Mouse (Mus musculus) fat pad, adult 2 months (tissue): ENCODE measurements around the gene Rnf157.
"Not testable (repeated sequence)": the region's sequence is repeated elsewhere in the genome, so short reads cannot be mapped to it uniquely, and the experiment has no call there.

Source experiments
- DNase-seq: peaks from one replicate; pipeline ENCODE4 v3.0.0-alpha.2; 2011; ENCODE audit warnings: low read depth, low spot score; ENCODE audit errors: extremely low read depth

Rnf157 gene

DNA sequence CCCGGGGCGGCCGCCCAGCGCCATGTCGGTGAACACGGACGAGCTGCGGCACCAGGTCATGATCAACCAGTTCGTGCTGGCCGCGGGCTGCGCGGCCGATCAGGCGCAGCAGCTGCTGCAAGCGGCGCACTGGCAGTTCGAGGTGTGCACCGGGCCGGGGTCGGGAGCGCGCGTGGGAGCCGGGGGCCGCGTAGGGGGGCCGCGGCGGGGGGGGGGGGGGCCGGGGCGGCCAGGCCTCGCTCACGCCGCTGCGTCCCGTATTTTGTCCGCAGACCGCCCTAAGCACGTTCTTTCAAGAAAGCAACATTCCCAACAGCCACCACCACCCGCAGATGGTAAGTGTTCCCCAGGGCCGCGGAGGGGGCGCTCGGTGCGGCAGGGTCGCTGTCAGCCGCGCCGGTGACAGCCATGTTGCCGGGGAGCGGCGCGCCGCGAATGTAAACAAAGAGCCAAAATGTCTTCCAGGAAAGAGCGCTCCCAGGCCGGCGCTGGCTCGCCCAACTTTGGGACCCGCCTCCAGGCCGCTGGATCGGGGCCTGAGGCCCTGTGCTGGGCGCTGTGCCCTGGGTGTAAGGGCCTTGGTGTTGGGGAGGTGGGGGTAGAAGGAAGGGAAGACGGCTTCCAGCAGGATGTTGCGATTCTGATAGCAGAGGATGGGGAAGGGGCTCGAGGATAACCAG, 21.6 kb upstream of the Rnf157 start:
- no peak for DNase-seq

DNA sequence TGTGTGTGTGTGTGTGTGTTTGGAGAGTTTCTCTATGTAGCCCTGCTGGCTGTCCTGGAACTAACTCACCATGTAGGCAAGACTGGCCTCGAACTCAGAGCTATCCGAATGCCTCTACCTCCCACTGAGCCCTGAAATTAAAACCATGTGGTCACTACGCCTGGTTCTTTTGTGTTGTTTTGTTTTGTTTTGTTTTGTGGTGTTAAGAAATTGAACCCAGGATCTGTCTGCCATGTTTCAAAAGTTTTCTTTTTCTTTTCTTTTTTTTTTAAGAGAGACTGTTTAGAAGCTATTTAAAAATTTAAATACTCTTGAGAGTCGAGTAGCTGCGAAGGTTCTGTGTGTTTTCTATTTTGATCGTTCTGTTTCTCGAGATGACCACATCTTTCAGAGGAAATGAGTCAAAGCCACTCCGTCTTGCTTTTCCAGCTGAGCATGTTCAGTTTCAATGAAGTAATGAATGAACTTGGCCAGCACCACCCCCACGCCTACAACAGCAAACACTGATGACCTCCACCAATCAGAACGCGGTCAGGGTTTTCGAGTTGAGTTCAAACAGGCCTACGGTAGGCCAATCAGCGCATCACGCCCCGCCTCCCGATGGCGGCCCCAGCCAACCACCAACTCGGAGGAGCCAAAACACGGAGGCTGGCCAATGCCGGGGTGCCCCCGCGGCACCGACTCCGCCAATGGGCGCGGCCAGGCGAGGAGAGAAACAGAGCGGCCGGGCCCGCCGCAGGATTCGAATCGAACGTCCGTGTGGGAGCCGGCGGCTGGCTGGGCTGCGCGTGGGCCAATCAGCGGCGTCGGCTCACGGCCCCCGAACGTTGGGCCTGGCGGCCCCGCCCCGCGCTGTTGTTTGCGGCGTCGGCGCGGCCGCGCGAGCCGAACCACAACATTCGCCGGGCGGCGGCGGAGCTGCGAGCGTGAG, 20.8 kb upstream of the Rnf157 start, which contains the start of gene Ubald2:
TSS of gene Ubald2 (plus strand) at position 739 of the 931 bp plus-strand sequence.
- peak; percentile 99 for DNase-seq

DNA sequence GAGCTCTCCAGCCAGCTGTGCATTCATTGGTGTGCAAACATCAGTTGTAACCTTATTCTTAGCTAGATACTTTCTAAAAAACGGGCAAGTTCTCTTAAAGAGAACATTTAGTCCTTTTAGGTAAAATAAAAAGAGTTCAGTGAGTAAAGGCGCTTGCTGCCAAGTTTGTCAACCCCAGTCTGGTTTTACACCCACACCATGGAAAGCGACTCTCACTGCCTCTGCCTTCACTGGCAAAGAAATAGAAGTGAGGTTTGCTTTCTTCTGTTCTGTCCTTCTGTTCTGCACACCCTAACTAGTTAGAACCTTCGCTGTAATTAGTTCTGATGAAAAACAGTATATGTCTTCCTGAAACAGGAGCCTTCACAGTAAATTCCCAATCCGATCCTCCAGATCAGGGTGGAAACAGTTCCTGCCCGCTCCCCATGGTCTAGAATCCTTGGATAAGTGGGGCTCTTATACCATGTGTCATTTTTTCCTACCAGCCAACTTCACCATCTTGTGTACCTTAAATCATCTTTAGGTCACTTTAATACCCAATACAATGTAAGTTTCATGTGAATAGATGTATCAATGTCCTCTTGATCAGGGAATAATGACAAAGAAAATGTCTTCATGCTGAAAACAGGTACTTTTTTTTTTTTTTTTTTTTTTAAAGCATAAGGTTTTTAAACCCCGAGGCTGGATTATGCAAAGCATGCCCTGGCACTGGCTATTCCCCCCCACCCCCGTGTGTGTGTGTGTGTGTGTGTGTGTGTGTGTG, 19.9 kb upstream of the Rnf157 start:
- DNase-seq: no peak

DNA sequence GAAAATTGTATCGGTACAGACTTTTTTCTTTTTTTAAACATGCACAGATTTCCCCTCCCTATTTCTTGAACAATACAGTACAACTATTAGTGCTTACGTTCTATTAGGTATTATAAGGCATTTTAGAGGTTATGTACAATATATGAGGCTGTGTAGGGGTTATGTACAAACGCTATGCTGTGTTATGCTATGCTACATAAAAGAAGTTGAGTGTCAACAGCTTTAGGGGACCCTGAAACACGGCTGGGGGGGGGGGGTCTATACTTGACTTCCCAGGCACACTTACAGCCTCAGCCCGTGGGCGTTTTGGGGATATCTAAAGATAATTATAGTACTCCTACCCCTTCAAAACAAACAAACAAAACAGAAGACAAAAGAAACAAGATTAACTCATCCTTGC, 19.3 kb upstream of the Rnf157 start:
- no peak for DNase-seq

DNA sequence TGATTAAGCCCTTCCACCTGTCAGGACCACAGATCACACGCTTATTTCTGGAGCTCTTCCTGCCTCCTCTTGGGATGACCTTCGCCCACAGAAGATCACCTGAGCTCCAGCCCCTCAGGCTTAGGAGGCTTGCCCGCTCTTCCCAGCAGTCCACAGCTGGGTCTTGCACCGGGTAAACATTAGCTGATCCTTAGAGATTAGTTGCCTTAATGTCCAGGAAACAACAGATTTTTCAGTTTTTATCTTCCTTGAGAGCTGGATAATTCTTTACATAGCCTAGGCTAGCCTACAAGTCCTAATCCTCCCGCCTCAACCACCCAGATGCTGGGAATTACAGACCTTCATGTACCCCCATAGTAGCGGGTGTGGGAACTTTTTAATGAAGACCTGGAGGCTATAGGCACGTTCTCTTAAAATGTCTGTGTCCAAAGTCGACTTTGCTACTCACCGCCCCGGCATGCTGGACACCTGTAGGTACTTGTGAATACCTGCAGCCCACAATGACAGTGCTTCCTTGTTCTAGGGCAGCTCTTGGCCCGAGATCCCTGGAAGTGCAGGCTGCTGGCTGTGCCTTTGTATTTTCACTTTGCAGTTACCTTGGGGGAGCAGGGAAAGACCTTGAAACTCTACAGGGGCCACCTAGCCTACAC, 18.7 kb upstream of the Rnf157 start:
- DNase-seq: peak; percentile 89

GRCm38 (mm10) chr11:116430723-116431427, 18.0 kb upstream of the Rnf157 start:
- no peak for DNase-seq

DNA sequence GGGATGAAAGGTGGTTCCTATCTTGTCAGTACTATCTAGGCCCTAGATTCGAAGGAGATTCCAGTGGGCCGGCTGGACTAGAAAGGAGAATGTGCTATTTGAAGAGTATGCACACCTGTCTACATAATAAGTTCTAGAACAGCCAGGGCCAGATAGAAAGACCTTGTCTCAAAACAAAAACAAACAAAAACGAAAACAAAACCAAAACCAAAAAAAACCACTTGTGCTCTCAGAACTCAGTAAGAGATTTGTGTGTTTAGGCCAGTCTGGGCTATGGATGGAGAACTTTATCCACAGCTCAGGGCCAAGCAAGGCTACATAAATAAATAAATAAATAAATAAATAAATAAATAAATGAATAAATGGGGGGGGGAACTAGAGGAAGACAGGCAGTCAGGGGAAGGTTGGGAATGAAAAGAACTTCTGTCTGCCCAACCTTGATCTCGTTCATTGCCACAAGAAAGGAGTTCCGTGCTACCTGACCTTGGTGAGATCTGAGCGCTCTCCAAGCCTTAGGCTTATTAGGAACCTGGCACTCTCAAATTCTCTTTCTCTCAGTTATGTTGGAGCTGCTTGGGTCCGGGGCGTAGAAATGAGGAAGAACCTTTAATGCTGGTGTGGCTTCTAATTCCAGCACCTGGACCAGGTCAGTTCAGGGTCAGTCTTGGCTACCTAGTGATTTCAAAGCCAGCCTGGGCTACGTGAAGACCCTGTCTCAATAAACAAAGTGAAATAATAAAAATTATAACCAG, 17.2 kb upstream of the Rnf157 start:
- no peak for DNase-seq

DNA sequence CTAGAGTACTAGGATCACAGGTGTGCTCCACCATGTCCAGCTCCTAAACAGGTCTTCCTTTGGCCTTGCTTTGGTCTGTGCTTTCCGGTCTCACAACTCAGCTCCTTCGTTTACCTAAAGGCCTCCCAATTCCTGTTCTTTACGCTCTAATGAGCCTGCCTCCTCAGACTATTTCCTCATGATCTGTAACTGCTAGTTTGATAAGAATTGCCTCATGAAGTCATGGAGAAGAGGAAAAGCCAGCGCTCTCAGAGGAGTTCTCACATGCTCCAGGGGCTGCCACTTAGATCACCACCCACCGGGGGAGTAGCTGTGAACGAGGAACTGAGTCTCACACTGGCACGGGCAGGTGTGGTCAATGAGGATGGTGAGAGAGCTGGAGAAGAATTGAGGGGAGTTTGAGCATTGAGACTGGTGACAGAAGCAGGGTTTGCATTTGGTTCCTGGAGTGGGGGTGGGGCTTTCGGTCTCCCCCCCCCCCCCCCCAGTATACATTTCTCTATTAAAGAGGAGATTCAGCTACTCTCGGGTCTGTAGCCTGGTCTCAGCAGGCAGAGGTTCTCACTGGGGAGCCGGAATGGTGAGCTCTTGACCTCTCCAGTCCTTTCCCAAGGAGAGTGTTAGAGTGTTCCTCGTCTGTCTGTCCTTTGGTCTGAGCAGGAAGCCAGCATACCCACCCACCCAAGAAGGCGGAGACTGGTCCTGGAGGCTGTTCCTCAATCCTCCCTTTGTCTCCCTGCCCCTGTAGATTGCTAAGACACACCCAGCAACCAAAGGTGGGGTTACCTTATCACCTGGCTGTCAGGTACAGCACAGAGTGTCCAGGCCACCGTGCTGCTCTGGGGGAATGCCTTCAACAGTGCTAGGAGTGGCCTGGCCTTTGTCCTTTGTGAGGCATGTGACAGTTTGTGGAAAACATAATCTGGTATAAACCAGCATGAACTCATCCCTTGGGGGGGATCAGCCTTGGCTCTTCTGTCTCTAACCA, 16.3 kb upstream of the Rnf157 start:
- no peak for DNase-seq

DNA sequence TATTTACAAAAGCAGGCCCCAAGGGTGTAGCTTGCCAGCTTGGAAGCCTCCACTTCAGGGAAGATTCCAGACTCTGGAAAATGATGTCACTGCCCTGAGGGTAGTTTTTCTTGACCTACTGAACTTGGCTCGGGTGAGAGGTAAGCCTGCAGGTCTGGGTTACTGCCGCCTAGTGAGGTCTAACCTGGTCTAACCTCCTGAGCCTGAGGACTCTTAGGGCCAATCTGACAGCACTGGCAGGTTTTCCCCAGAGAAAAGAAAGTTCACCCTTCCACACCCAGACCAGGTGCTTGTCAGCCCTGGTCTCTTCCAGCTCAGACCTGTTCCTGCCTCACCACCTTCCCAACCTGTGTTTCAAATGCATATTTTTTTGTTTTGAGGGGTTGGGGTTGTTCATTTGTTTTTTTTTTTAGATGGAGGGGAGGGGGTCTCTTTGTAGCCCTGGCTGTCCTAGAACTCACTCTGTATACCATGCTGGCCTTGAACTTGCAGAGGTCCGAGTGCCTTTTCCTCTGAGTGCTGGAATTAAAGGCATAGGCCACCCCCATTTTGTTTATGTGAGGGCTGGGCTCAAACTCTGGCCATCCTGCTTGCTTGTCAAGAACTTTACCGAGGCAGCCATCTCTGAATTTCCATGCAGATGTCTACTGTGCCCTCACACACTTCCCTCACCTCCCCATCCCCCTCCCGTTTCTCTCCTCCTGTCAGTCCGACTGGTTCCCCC, 14.2 kb upstream of the Rnf157 start:
- no peak for DNase-seq

DNA sequence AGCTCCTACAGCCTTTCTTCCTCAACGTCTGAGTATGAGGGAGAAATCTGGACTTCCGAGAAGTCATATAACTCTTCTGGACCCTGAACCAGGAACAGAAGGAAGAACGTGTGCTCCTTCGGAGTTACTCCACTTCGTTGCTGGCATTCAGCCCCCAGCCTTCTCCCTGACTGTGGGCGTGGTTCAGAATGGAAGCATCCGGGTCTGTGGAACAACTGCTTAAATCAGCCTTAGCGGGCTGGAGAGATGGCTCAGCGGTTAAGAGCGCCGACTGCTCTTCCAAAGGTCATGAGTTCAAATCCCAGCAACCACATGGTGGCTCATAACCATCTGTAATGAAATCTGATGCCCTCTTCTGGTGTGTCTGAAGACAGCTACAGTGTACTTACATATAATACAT, 13.5 kb upstream of the Rnf157 start:
- DNase-seq: not testable (repeated sequence)

- no peak for DNase-seq
Observed at GRCm38 (mm10) chr11:116424621-116425407, 12.0 kb upstream of the Rnf157 start.

DNA sequence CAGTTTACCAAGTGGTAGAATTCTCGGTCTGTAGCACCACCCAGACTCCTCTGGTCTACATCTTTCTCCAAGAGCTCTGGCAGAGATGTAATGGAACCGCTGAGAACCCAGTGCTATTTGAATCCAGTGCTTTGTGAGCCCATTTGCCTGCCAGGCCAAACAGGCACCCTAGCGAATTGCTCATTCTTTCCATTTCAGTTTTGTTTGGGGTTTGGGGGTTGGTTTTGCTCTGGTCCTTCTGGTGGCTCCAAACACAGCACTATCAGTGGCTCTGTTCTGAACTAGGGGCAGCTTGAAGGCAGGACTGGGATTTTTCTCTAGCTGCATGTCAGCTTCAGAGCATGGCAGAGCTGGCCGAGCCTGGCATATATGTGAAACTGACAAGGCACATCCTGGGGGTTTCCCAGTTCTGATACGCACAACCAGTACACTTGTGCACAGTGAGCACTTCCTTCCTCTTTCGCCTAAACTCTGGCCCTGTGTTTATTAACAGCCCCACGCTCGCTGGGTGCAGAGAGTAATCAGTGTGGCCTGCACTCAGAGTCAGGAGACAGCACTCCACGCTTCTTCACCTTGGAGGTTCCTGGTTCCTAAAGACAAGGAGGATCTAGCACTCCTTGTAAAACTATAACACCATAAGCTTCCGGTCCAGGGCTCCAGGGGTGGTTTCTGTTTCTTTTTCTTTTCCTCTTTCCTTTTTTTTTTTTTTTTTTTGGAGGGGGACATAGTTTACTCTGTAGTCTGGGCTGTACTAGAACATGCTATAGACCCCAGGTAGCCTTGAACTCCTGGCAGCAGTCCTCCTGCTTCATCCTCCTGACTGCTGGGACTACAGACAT, 11.2 kb upstream of the Rnf157 start:
- DNase-seq: no peak

- DNase-seq: no peak
Observed at GRCm38 (mm10) chr11:116423214-116423613, 10.4 kb upstream of the Rnf157 start.

DNA sequence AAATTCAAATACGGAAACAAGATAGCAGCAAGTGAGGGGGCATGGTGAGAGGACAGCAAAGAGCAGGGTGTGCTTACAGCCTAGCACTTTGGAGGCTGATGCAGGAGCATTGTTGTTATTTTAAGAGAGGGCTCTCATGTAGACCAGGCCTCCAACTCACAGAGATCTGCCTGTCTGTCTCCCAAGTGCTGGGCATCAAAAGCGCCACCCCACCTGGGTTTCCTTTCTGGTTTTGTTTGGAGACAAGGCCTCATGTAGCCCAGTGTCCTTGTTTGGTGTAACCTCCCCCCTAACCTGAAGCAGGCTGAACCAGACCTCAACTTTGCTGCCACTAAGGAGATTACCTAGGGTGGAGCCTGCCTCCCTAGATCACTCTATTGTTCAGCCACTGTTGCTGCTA, 9.7 kb upstream of the Rnf157 start:
- no peak for DNase-seq

DNA sequence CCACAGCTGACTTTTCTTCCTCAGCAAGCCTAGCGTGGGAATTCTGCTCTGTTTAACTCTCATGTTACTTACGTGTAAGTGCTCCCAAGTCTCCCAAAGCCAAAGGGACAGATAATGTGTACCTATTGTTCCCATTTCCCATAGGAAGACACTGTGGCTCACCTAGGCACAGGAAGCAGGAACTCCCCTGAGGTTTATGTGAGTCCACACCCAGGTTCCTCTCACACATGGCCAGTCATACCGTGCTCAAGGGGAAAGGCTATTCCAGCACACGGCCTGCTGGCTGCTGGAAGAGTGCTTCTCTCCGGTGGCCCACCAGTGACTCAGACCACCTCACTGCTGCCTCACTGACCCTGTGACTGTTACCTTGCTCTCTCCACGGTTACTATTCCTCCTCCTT, 8.3 kb upstream of the Rnf157 start:
- DNase-seq: no peak

DNA sequence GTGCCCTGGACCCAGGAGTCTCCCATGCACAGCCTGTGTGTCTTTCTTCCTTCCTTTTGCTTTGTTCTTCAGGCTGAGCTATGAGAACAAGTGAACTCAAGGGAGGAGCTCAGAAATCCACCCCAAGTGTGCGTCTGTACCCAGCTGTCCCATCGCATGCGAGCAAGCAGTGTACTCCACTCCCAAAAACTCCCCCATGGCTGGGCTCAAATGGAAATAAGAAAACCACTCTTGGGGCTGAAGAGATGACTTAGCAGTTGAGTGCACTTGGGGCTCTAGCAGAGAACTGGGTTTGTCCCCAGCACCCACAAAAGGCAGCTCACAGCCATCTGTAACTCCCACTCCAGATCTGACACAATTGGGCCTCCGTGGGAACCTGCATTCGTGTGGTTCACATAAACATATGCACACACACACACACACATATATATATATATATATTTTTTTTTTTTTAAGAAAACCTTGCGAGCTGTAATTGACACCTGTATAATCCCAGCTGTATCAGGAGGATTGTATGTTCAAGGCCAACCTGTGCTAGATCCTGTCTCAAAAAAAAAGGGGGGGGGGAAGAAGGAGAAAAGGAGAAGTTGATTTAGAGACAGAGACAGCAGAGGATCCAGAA, 6.1 kb upstream of the Rnf157 start:
- DNase-seq: no peak
